Mouse (Mus musculus): Measurements from ENCODE around the gene Batf3.

DNA sequence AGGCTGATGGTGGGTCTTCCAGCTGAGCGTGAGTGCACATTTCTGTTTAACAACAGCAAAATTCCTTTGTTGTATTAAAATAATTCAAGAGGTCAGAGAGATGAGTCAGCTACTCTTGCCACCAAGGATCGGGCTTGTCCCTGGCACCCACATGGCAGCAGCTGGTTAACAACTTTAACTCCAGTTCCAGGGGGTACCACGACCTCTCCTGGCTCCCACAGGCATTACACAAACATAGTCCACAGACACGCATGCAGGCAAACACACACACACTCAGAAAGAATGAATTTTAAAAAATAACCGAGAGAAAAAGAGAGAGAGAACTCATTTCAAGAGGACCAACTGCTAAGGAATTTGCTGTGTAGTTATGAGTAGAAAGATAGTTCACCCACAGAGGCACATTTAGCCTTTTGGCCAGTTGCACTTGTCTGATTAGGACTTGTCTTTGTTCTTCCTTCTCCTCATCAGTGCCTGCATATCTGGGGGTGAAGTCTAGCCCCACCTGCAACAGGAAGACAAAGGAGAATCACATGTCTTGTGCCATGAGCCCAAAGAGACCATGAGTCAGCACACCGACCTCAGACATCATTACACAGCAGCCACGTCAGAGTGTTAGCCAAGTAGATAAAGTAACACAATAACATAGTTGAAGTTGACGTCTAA is 42.6 kb upstream of the Batf3 start:
- TF ChIP-seq CTCF (IDR thresholded peaks at IDR 0.05; ENCODE audit: low read depth) (no peak), EP300 (IDR thresholded peaks at IDR 0.05; ENCODE audit: low read depth) (no peak)
